Mouse (Mus musculus): ENCODE measurements around the gene Atxn7l3. TPM values are rescaled to one million over a fixed set of nuclear protein-coding genes. Genes with fewer than 3 reads are reported as not detected.
"Not testable (repeated sequence)": the region's sequence is repeated elsewhere in the genome, so short reads cannot be mapped to it uniquely, and the experiment has no call there.

The Atxn7l3 gene
- total and polyA plus RNA-seq, 3 experiments, result 24.0 to 60.0 (median 29.9) TPM

- H3K9me3 ChIP-seq (replicated peaks), result no peaks in the 10 kb centered on the region
- TF ChIP-seq CTCF (IDR thresholded peaks at IDR 0.05; ENCODE audit: low read depth, low read length), result no peak
- TF ChIP-seq GATA2 (IDR thresholded peaks at IDR 0.05; ENCODE audit: borderline replicate concordance, low read depth, low read length), result no peak
- TF ChIP-seq POLR2AphosphoS5 (IDR thresholded peaks at IDR 0.05; ENCODE audit: insufficient replicate concordance, low read depth, low read length), result no peak
- TF ChIP-seq TAL1 (conservative IDR thresholded peaks at IDR 0.05; ENCODE audit: low read depth, low read length), result no peak
- no peak for TF ChIP-seq GATA1 (IDR thresholded peaks at IDR 0.05; ENCODE audit: borderline replicate concordance, low read length)
- ATAC-seq (ENCODE audit: extremely low read depth, insufficient number of reproducible peaks, low FRiP score, poor library complexity, severe bottlenecking), result no peak
- peaks cover 60% of the 10 kb centered on the region for H3K4me1 ChIP-seq (ENCODE audit: insufficient read depth, low read depth, low read length)
- no peak for DNase-seq (ENCODE audit: low spot score)
- H3K4me3 ChIP-seq (ENCODE audit: low read depth, low read length), result no peak overlapping the region
- H3K27me3 ChIP-seq (ENCODE audit: insufficient read depth, low read length), result no peaks in the 10 kb centered on the region
- H3K36me3 ChIP-seq (replicated peaks), result peaks cover 78% of the 10 kb centered on the region
These were observed 7.5 kb downstream of the Atxn7l3 start for GRCm38 (mm10) chr11:102288913-102289312.

- ATAC-seq (ENCODE audit: extremely low read depth, insufficient number of reproducible peaks, low FRiP score, poor library complexity, severe bottlenecking), result no peak
- Histone ChIP-seq H3K4me1 (ENCODE audit: insufficient read depth, low read depth, low read length) (peaks cover 58% of the 10 kb centered on the region), H3K36me3 (replicated peaks) (peaks cover 71% of the 10 kb centered on the region), H3K9me3 (replicated peaks) (no peaks in the 10 kb centered on the region), H3K27me3 (ENCODE audit: insufficient read depth, low read length) (no peaks in the 10 kb centered on the region), H3K4me3 (ENCODE audit: low read depth, low read length) (no peak overlapping the region)
- TF ChIP-seq GATA1 (IDR thresholded peaks at IDR 0.05; ENCODE audit: borderline replicate concordance, low read length) (no peak), CTCF (IDR thresholded peaks at IDR 0.05; ENCODE audit: low read depth, low read length) (no peak), POLR2AphosphoS5 (IDR thresholded peaks at IDR 0.05; ENCODE audit: insufficient replicate concordance, low read depth, low read length) (no peak; the same call in 1 of the 2 replicates), GATA2 (IDR thresholded peaks at IDR 0.05; ENCODE audit: borderline replicate concordance, low read depth, low read length) (no peak), TAL1 (conservative IDR thresholded peaks at IDR 0.05; ENCODE audit: low read depth, low read length) (no peak)
- DNase-seq (ENCODE audit: low spot score), result no peak
These were observed 8.2 kb downstream of the Atxn7l3 start for GRCm38 (mm10) chr11:102288027-102288804.

DNA sequence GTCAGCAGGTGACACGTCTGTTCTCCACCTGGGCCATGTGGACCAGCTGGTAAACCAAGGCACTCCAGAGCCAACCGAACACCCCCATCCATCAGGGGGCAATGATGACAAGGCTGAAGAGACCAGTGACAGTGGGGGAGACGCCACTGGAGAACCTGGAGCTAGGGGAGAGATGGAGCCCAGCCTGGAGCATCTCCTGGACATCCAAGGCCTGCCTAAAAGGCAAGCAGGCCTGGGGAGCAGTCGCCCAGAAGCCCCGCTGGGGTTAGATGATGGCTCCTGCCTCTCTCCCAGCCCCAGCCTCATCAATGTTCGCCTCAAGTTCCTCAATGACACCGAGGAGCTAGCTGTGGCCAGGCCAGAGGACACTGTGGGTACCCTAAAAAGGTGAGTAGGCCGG lies 8.9 kb downstream of the Atxn7l3 start:
- peaks cover 64% of the 10 kb centered on the region for H3K36me3 ChIP-seq (replicated peaks)

DNA sequence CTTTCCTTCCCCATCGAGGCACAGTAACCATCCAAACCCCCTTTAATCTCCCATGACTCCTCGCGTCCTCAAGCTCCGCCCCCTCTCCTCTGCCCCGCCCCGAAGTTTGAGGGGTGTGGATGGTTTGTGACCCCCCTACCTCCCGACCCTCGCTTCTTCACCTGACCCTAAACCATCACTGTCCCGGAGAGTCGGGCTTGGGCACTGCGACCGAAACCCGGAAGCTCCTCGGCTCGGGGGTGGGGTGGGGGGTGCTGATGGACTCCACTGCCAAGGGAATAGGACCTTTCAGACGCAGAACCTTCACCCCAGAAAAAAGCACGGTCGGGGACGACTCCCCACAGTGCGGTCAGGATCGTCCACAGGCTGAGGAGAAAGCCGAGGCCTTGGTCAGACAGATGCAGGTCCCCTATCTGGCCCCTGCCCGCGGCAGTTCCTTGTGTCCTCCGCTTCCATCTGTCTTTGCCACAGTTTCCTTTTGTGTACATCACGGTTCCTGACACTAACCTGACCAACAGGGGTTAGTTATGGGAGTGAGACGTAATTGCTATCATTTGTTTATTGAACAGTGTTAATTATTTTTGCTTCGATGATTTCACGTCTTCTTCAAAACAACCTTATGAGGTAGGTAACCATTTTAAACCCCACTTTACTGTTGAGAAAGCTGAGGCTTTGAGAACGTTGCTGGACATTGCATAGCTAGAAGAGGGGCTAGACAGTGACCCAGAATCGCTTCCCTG lies 11.2 kb downstream of the Atxn7l3 start:
- H3K4me1 ChIP-seq (ENCODE audit: insufficient read depth, low read depth, low read length), result peaks cover 46% of the 10 kb centered on the region
- peak overlapping the region; percentile 81 for H3K4me3 ChIP-seq (ENCODE audit: low read depth, low read length)
- ATAC-seq (ENCODE audit: extremely low read depth, insufficient number of reproducible peaks, low FRiP score, poor library complexity, severe bottlenecking) (no peak; the same call in 1 of the 2 replicates), DNase-seq (ENCODE audit: low spot score) (peak; percentile 45)
- TF ChIP-seq CTCF (IDR thresholded peaks at IDR 0.05; ENCODE audit: low read depth, low read length), result no peak
- no peak for TF ChIP-seq POLR2AphosphoS5 (IDR thresholded peaks at IDR 0.05; ENCODE audit: insufficient replicate concordance, low read depth, low read length)
- TF ChIP-seq GATA2 (IDR thresholded peaks at IDR 0.05; ENCODE audit: borderline replicate concordance, low read depth, low read length), result no peak
- no peak for TF ChIP-seq GATA1 (IDR thresholded peaks at IDR 0.05; ENCODE audit: borderline replicate concordance, low read length)
- TF ChIP-seq TAL1 (conservative IDR thresholded peaks at IDR 0.05; ENCODE audit: low read depth, low read length), result no peak
- peaks cover 42% of the 10 kb centered on the region for H3K36me3 ChIP-seq (replicated peaks)
- no peaks in the 10 kb centered on the region for H3K9me3 ChIP-seq (replicated peaks)
- H3K27me3 ChIP-seq (ENCODE audit: insufficient read depth, low read length), result no peaks in the 10 kb centered on the region

More for the DNA sequence above, 8.9 kb downstream of the Atxn7l3 start:
- peaks cover 58% of the 10 kb centered on the region for H3K4me1 ChIP-seq (ENCODE audit: insufficient read depth, low read depth, low read length)
- DNase-seq (ENCODE audit: low spot score) (no peak), ATAC-seq (ENCODE audit: extremely low read depth, insufficient number of reproducible peaks, low FRiP score, poor library complexity, severe bottlenecking) (no peak)
- TF ChIP-seq TAL1 (conservative IDR thresholded peaks at IDR 0.05; ENCODE audit: low read depth, low read length), result no peak
- TF ChIP-seq POLR2AphosphoS5 (IDR thresholded peaks at IDR 0.05; ENCODE audit: insufficient replicate concordance, low read depth, low read length), result peak; percentile 68; the same call in 1 of the 2 replicates
- no peaks in the 10 kb centered on the region for H3K27me3 ChIP-seq (ENCODE audit: insufficient read depth, low read length)
- H3K4me3 ChIP-seq (ENCODE audit: low read depth, low read length), result 0 out of 2 replicates have a peak overlapping the region, but pooled peaks have one; percentile 39
- H3K9me3 ChIP-seq (replicated peaks), result no peaks in the 10 kb centered on the region

GRCm38 (mm10) chr11:102284501-102285094 lies 11.8 kb downstream of the Atxn7l3 start, which contains the start of gene Tmub2:
TSS of gene Tmub2 (plus strand) at chr11:102284931.
- Histone ChIP-seq H3K27me3 (ENCODE audit: insufficient read depth, low read length) (no peaks in the 10 kb centered on the region), H3K36me3 (replicated peaks) (peaks cover 35% of the 10 kb centered on the region), H3K4me3 (ENCODE audit: low read depth, low read length) (peak within 1 kb of the TSS; percentile 81), H3K4me1 (ENCODE audit: insufficient read depth, low read depth, low read length) (peaks cover 41% of the 10 kb centered on the region), H3K9me3 (replicated peaks) (no peaks in the 10 kb centered on the region)
- DNase-seq (ENCODE audit: low spot score), result peak; percentile 89
- TF ChIP-seq POLR2AphosphoS5 (IDR thresholded peaks at IDR 0.05; ENCODE audit: insufficient replicate concordance, low read depth, low read length), result no peak
- TF ChIP-seq TAL1 (conservative IDR thresholded peaks at IDR 0.05; ENCODE audit: low read depth, low read length), result no peak
- TF ChIP-seq CTCF (IDR thresholded peaks at IDR 0.05; ENCODE audit: low read depth, low read length), result no peak
- ATAC-seq (ENCODE audit: extremely low read depth, insufficient number of reproducible peaks, low FRiP score, poor library complexity, severe bottlenecking), result peak; percentile 99

DNA sequence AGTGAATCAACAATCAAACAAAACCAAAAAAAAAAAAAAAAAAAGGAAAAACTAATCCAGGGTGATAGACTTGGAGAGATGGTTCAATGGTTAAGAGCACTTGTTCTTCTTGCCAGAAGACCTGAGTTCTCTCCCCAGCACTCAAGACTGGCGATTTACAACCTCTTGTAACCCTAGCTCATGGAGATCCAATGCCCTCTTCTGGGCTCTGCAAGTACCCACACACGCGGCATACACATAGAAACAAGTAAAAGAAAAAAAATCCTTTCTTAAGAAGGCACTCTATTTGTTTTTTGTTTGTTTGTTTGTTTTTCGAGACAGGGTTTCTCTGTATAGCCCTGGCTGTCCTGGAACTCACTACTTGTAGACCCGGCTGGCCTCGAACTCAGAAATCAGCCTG lies 12.5 kb downstream of the Atxn7l3 start:
- H3K36me3 ChIP-seq (replicated peaks), result peaks cover 29% of the 10 kb centered on the region
- H3K27me3 ChIP-seq (ENCODE audit: insufficient read depth, low read length), result no peaks in the 10 kb centered on the region
- H3K4me3 ChIP-seq (ENCODE audit: low read depth, low read length), result peak overlapping the region; percentile 81; the same call in 1 of the 2 replicates
- no peak for TF ChIP-seq CTCF (IDR thresholded peaks at IDR 0.05; ENCODE audit: low read depth, low read length)
- DNase-seq (ENCODE audit: low spot score) (no peak), ATAC-seq (ENCODE audit: extremely low read depth, insufficient number of reproducible peaks, low FRiP score, poor library complexity, severe bottlenecking) (no peak)
- H3K9me3 ChIP-seq (replicated peaks), result no peaks in the 10 kb centered on the region
- H3K4me1 ChIP-seq (ENCODE audit: insufficient read depth, low read depth, low read length), result peaks cover 36% of the 10 kb centered on the region

- H3K4me3 ChIP-seq (ENCODE audit: low read depth, low read length); H3K36me3 ChIP-seq (replicated peaks); ATAC-seq (ENCODE audit: extremely low read depth, insufficient number of reproducible peaks, low FRiP score, poor library complexity, severe bottlenecking); DNase-seq (ENCODE audit: low spot score); H3K4me1 ChIP-seq (ENCODE audit: insufficient read depth, low read depth, low read length); H3K9me3 ChIP-seq (replicated peaks): not testable (repeated sequence)
- H3K27me3 ChIP-seq (ENCODE audit: insufficient read depth, low read length), result peaks cover 13% of the 10 kb centered on the region
These were observed 16.2 kb downstream of the Atxn7l3 start for GRCm38 (mm10) chr11:102280267-102280666.
